Mouse (Mus musculus): ENCODE measurements at regions not wholly inside any gene's neighbourhood (a gene's known extent, or its start where the extent isn't known, plus 50 kb on each side); places are given as distances from the start of the nearest gene placed in this dataset.

DNA sequence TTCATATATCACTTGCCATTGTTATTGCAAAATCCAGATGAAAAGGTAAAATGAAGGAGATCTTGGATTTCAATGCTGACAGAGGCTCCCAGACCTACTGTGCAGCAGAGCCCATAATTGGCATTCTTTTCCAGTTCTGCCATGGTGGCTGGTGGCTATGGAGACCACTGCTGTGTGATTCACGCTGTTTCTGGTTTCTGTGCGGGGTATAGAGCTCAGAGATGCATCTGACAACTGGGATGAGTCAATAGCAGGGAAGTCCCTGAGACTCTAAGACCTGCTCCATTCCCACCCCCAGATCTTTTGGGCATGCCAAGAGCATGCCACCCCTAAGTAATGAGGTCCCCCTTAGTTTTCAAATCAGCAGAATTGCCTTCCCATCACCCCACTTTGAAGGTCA is 120.7 kb upstream of the Rbbp6 start:
- TF ChIP-seq POLR2A (IDR thresholded peaks at IDR 0.05; ENCODE audit: extremely low read depth, insufficient read depth, low read length) (no peak), CTCF (IDR thresholded peaks at IDR 0.05; ENCODE audit: extremely low read depth, insufficient read depth, low read length) (no peak)
